Mouse (Mus musculus): ENCODE data around the gene Hrct1. TPM values are rescaled to one million over a fixed set of nuclear protein-coding genes. Genes with fewer than 3 reads are reported as not detected.

Hrct1 gene
- total RNA-seq (2021) = 1 to 10 TPM; 1.9 to 2.7 TPM
- long read RNA-seq, experiment 1, transcript Hrct1-201 (1 exons, 1,452 nt) = major isoform, 13 of 13 reads
- long read RNA-seq, experiment 1, partial matches to known transcripts = 0 of 13 reads
- long read RNA-seq, experiment 1, other reads (novel, unspliced or antisense) = 0 of 13 reads
- long read RNA-seq, experiment 2, transcript Hrct1-201 (1 exons, 1,452 nt) = major isoform, 14 of 14 reads
- long read RNA-seq, experiment 2, partial matches to known transcripts = 0 of 14 reads
- long read RNA-seq, experiment 2, other reads (novel, unspliced or antisense) = 0 of 14 reads

DNA sequence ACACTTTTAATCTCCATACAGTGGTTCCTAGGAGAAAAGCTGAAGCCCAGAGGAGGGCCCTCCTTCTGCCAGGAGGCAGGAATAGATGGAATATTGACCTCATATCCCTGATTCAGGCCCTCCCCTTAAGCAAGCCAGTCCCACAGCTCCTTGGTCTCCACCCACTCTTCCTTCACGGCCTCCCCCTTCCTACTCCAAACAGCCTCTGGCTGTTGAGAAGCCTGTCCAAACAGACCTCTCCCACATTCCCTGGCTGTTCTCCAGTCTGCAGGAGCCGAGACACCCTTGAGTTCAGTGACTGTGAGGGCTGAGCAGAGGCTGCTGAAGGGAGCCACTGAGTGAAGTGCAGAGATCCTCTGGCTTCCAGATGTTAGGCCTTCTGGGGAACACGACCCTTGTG is at the start of gene Hrct1:
Gene Hrct1, plus strand, starts transcription at position 194 of the 400 bp plus-strand sequence.
- intact Hi-C loops (cut with DNase I; ENCODE audit: low total_unique reads) = no loop called here
- DNase-seq = peak; percentile 84

GRCm38 (mm10) chr4:43678541-43678940 is 48.4 kb upstream of the Hrct1 start:
- intact Hi-C loops (cut with DNase I; ENCODE audit: low total_unique reads) = no loop called here
- no peak for DNase-seq

DNA sequence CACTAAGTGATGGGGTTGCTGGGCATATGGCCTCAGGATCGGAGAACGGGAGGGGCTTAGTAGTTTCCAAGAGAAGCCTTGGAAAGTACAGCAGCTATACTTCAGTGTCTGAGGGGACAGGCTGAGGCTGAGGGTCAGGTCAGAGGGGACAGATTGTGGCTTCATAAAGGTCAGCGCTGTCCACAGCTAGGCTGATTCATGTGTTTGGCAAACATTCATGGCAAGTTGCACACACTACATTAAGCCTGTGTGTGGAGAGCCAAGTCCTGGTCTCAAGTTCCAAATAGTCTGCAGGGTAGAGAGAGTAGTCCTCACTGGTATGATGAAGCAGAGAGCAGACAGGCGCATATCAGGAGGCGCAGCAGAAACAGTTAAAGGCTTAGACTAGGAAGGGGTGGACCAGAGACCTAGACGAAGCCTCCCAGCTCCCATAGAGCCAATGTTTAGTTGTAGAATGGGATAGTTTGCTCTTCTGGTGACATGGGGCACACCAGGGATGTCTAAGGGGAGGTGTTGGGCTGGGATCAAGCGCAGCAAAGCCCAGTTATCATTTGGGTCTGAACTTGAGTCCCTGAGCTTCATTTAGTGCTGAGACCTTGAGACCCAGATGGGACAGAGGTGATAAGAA is 47.5 kb upstream of the Hrct1 start:
- DNase-seq = peak; percentile 64
- intact Hi-C loops (cut with DNase I; ENCODE audit: low total_unique reads) = no loop called here

- intact Hi-C loops (cut with DNase I; ENCODE audit: low total_unique reads) = no loop called here
- no peak for DNase-seq
Observed at GRCm38 (mm10) chr4:43690021-43690420, 37.0 kb upstream of the Hrct1 start.

- intact Hi-C loops (cut with DNase I; ENCODE audit: low total_unique reads) = no loop called here
- DNase-seq = no peak
Observed at GRCm38 (mm10) chr4:43691026-43691425, 36.0 kb upstream of the Hrct1 start.

DNA sequence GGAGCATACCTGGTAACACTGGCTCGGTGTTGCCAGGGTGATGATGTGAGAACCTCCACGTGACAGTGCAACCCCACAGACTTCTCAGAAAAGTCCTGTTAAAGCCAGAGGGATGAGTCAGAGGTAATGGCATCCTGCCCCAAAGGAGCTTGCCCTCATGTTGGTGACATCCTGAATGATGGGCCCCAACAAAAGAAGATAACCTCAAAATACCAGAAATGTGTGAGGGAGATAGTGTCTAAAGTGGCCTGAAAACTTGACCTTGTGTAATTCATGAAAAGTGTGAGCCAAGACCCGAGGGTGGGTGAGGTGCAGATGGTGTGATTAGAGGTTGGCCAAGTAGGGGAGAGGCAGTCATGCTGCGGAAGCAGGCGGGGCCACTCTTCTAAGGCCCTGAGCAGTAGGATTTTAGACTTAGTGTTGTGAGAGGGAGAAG is 33.2 kb upstream of the Hrct1 start:
- peak; percentile 28 for DNase-seq
- intact Hi-C loops (cut with DNase I; ENCODE audit: low total_unique reads) = no loop called here

DNA sequence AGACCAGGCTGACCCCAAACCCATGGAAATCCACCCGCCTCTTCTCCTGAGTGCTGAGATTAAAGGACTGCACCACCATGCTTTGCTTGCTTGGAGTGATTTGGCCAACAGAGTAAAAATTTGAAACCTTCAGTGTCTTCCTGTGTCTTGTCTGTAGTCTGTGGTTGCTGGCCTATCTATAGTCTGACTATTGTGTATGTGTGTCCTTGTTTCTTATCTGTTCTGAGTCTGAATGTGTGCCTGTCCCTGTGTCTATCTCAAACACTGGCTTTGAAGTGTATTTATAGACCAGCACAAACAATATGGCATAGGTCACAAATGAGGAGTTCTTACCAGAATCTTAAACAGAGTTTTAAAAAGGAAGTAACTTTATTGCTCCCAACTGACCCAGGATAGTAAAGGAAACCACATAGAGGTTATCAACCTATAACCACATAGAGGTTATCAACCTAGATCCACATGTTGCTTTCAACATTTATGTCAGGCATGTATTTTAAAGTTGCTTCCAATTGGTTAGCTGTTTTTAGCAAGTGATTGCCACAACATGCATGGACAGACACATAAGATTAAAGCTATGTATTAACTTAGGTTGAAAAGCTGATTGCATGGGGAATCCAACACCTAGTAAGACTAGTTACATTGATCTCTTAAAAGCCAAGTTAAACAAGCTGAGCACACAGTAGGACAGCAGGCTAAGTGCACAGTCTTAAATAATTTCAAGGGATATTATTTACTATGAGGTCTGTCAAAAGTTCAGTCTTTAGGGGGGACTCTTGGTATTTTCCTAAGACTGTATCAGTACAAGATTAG is 32.3 kb upstream of the Hrct1 start:
- DNase-seq = no peak
- intact Hi-C loops (cut with DNase I; ENCODE audit: low total_unique reads) = no loop called here

DNA sequence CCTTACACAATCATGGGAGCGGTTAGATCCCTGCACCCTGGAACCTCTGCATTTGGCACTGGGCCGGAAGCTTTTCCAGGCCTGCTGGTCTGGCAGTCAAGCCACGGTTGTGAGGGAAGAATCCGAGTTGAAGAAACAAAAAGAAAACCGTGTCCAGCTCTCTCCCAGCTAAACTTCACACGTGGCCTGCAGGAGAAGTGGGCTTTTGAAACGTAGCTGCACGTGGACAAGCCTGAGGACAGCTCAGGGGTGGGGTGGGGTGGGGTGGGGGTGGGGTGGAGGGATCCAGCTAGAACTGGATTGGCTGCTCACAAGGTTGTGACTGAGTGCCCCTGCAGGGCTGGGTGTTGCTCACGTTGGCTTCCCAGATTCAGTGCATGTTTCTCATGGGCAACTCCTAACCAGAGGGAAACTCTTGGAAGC is 31.7 kb upstream of the Hrct1 start:
- intact Hi-C loops (cut with DNase I; ENCODE audit: low total_unique reads) = no loop called here
- DNase-seq = peak; percentile 76

DNA sequence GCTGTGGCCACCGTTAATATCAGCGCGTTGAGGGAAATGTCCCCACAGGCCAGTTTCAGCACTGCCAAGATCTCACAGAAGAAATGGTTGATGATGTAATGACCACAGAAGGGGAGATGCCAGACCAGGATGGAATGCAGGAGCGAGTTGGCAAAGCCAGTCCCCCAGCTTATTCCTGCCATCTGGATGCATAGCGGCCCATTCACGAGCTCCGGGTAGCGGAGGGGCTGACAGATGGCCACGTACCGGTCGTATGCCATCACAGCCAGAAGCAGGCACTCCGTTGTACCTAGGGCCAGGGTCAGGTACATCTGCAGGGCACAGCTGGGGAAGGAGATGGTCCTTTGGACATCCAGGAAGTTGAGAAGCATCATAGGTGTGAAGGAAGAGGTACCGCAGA is 30.4 kb upstream of the Hrct1 start:
- no peak for DNase-seq
- intact Hi-C loops (cut with DNase I; ENCODE audit: low total_unique reads) = no loop called here

- intact Hi-C loops (cut with DNase I; ENCODE audit: low total_unique reads) = no loop called here
- DNase-seq = no peak
Observed at GRCm38 (mm10) chr4:43700707-43701106, 26.3 kb upstream of the Hrct1 start, which contains the start of gene Olfr70. TSS of gene Olfr70 (minus strand) at chr4:43700807.

- intact Hi-C loops (cut with DNase I; ENCODE audit: low total_unique reads) = no loop called here
- no peak for DNase-seq
Observed at GRCm38 (mm10) chr4:43703439-43703838, 23.5 kb upstream of the Hrct1 start.

DNA sequence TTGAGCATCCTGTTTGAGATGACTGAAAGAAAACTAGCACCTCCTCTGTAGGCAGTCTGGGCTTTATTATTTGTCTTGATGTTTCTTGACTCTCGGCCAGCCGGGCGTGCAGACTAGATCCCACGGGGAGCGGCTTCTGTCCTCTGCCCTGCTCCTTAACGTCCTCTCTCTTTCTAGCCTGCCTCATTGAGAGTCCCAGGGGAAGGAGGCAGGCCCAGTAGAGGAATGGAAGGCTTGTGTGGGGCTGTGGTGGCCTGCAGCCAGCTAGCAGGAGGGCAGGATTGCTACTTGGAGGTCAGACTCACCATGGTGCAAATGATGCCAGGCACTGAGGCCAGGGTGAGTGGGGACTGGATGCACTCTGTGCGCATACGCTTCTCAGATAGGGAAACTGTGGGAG is 23.1 kb upstream of the Hrct1 start:
- DNase-seq = no peak

GRCm38 (mm10) chr4:43705991-43706390 is 21.0 kb upstream of the Hrct1 start:
- intact Hi-C loops (cut with DNase I; ENCODE audit: low total_unique reads) = no loop called here
- no peak for DNase-seq

More for the DNA sequence above, 23.1 kb upstream of the Hrct1 start:
- intact Hi-C loops (cut with DNase I; ENCODE audit: low total_unique reads) = no loop called here

DNA sequence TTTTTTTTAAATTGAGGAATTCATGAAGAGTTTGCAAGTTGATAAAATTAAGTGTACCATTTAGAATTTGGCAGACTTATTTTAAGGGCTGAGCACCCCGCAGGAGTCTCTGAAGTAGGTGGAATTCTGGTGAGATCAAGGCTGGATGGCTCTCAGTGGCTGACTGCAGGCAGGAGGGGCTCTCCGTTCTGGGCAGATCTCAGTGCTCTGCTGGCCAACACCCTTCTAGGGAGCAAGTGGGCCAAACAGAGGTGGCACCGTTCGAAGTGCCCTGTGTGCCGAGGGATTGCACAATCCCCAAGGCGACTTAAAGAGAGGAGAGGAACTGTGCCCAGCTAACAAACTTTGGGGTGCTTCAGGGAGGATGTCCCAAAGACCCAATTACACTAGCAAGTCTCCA is 17.1 kb upstream of the Hrct1 start, which contains the start of gene Olfr71:
Gene Olfr71, minus strand, starts transcription at position 387 of the 400 bp plus-strand sequence.
- no peak for DNase-seq
- intact Hi-C loops (cut with DNase I; ENCODE audit: low total_unique reads) = loop anchor here (2.0 to 5.0 kb wide), 2 partner anchors 38 to 79 kb away; partner anchors contain the start of gene Npr2

GRCm38 (mm10) chr4:43711821-43712220 is 15.2 kb upstream of the Hrct1 start:
- intact Hi-C loops (cut with DNase I; ENCODE audit: low total_unique reads) = loop anchor here (2.0 to 5.0 kb wide), 2 partner anchors 40 to 81 kb away; partner anchors contain the start of gene Npr2
- DNase-seq = peak; percentile 83

DNA sequence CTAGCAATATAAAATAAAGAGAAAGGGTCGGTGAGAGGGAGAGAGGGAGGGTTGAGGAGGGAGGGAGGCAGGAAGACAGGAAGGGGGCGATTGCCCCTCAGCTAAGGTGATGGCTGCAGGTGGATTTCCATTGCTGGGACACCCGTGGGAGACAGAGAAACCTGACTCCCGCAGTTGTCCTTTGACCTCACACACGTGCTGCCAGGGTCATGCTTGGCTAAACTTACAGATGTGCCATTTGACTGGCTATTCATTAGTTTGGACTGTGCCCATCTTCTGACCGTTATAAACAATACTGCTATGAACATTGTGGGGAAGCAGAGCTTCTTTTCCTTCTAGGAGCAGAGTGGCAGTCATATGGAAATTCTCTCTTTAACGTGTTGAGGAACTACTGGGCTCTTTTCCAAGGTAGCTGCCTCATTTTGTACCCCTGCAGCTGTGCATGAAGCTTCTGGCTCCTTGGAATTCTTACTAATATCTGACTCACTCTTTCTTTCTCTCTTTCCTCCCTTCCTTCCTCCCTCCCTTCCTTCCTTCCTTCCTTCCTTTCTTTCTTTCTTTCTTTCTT is 13.3 kb upstream of the Hrct1 start:
- DNase-seq = no peak
- intact Hi-C loops (cut with DNase I; ENCODE audit: low total_unique reads) = loop anchor here (5.0 kb wide), 1 partner anchor 41 kb away; no protein-coding TSS in a partner anchor

GRCm38 (mm10) chr4:43720491-43721228 is 6.3 kb upstream of the Hrct1 start:
- DNase-seq = no peak
- intact Hi-C loops (cut with DNase I; ENCODE audit: low total_unique reads) = no loop called here

- intact Hi-C loops (cut with DNase I; ENCODE audit: low total_unique reads) = no loop called here
- no peak for DNase-seq
Observed at GRCm38 (mm10) chr4:43722191-43722590, 4.8 kb upstream of the Hrct1 start.

GRCm38 (mm10) chr4:43724764-43725163 is 2.2 kb upstream of the Hrct1 start:
- peak; percentile 53 for DNase-seq
- intact Hi-C loops (cut with DNase I; ENCODE audit: low total_unique reads) = no loop called here

Measured in gastrocnemius, postnatal 14 days (tissue).